Mouse (Mus musculus) cerebellum, adult 2 months (tissue): Measurements from ENCODE around the gene Slc17a3.

ENCODE experiments used
- CTCF ChIP-seq: fragments of 200-500 bp; IDR thresholded peaks from 2 replicates; pipeline ENCODE4 v1.5.1; 2011; ENCODE audit warnings: low read depth, mild to moderate bottlenecking, control low read depth, low read length, moderate library complexity, borderline replicate concordance; ENCODE audit not compliant: insufficient read depth
- POLR2A ChIP-seq: fragments of 200-500 bp; IDR thresholded peaks from 2 replicates; pipeline ENCODE4 v1.6.1; 2011; ENCODE audit warnings: low read length, control low read depth, borderline replicate concordance; ENCODE audit not compliant: insufficient read depth

DNA sequence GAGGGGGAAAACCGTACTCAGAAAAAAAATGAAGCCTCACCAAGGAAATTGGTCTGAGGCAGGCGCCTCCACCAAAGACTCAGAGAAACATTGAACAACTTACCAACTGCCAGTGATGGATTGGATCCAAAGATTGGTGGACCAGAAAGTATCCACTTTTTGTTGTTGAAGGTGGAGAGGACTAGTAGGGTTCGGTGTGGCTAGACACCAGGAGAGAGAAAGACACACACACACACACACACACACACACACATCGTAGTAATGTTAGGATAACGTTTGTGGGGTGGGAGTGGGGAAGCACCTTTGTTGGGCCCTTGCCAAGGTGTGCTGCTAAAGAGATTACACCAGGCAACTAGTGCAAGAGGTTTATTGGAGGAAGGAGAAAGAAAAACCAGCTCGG lies 27.8 kb downstream of the Slc17a3 start:
- no peak for TF ChIP-seq CTCF
- no peak for TF ChIP-seq POLR2A
